Mouse (Mus musculus) T-helper 2 cell (primary cell): Measurements from ENCODE around the gene Apoa4.

Experiments
- in situ Hi-C: fragments of 300-600 bp; cut with MboI, MseI; formaldehyde crosslinking; loops from one replicate; pipeline ENCODE4 v1.15.1; 2025; ENCODE audit warnings: high pct_unique_total_duplicates

Apoa4 gene

DNA sequence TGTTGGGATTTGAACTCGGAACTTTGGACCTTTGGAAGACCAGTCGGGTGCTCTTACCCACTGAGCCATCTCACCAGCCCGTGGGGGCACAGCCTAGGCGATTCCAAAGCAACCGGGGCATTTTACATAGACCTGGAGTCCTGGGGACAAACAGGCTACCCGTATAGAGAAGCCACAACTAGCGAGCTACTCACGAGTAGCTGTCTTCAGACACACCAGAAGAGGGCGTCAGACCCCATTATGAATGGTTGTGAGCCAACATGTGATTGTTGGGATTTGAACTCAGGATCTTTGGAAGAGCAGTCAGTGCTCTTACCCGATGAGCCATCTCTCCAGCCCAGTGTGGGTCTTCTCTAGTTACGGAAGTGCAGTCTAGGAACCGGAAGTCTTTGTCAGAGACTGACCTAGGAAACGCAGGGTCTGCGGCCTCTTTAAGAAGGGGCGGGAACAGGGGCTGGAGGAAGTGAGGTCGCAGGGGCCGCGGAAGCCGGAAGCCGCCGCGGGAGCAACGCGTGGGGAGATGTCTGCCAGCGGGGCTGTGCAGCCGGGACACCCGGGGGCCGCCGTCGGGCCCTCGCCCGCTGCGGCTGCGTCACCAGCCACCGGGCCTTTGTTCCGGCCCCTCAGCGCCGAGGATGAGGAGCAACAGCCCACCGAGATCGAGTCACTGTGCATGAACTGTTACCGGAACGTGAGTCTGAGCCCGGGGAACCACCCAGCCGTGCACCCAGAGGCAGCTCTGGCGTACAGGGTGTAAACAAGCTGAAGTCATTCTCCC is 32.4 kb downstream of the Apoa4 start, which contains the start of gene Zpr1:
Gene Zpr1, plus strand, starts transcription at position 388 of the 778 bp plus-strand sequence.
- in situ Hi-C loops, result no loop called here

DNA sequence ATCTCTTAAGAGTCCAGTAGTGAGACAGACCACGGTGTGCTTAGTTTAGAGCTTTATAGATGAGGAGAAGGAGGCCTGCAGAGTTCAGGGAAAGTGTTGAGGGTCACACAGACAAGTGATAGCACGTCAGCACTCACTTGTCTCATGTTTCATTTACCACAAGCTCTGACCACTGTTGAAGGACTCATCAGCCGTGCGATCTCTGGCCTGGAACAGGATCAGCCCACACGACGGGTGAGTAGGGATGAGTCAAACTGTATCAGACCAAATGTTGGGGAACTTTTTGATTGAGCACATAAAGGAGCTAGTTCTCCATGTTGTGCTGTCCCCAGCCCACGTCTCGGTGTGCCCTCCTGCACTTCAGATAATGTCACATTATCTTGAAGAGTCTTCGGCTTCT is 34.0 kb downstream of the Apoa4 start:
- in situ Hi-C loops, result no loop called here

DNA sequence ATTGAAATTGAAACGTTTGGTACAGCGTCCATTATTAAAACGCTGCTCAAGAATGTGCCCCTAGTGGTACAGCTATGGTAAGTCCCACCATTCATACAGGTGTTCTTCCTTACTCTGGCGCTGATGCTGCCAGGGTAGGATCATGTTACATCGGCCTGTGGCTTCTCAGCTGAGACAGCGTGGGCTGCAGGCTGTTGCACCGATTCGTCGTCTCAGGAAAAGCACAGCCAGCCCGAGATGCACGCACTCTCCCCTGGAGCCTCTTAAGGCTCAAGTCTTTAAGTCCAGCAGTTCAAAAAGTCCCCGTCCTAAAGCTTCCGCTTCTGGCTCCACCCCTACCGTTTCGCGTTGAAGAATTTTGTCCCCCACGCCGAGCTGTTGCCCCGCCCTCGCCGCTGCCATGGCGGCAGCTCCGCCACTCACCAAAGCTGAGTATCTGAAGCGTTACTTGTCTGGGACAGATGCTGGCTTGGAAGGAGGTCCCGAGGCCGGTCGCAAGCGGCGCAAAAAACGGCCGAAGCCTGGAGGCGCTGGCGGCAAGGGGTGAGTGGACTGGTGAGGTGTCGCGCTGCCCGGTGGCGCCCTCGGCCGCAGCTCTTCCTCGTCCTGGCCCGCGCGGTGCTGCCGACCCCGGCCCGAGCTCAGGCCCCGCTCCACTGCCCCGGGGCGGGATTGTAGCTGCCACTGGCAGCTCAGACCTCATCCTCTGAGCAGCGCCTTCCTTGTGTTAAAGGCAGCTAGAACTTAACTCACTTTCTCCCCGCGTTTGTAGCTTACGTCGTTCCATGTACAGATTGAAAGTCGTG is 42.3 kb downstream of the Apoa4 start, which contains the start of gene Bud13:
Gene Bud13, plus strand, starts transcription at position 378 of the 806 bp plus-strand sequence.
- in situ Hi-C loops, result no loop called here
